Mouse (Mus musculus): Measurements from ENCODE around the gene Exosc5. TPM values are rescaled to one million over a fixed set of nuclear protein-coding genes. Genes with fewer than 3 reads are reported as not detected.
A peak's percentile ranks its signal among the peaks of the same experiment; 100 is the strongest.

Exosc5 gene
- total RNA-seq, 2 experiments from 2014 or later = 23.5 to 24.4 TPM

DNA sequence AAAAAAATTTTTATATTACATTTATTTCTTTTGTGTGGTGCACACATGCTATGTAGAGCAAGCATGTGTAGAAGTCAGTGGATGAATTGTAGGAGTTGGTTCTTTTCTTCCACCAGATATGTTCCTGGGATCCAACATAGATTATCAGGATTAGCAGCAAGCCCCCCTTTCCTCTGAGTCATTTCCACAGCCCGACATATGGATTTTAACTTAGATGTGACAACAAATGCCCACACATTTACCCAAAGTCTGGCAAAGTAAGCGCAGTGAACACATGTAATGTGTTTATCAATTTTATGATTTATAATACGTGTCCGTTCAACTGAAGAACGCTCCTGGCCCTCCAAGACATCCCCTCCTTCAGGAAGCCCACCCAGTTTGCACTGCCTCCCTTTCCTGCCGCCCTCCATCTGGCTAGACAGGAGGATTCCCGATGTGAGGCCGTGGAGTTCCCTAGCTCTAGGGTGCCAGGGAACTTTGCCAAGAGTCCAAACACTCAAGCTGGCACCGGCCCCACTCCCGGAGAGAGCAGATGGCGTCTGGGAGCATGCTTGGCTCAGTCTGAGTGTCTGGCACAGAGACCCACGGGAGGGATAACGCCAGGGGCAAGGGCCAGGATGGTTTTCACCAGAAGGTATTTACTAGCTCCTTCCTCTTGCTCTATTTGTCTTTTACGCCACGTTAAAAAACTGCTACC, 17.3 kb downstream of the Exosc5 start:
- peak; percentile 92 to 93 for DNase-seq (ENCODE audit: low spot score in 2 of 2)

DNA sequence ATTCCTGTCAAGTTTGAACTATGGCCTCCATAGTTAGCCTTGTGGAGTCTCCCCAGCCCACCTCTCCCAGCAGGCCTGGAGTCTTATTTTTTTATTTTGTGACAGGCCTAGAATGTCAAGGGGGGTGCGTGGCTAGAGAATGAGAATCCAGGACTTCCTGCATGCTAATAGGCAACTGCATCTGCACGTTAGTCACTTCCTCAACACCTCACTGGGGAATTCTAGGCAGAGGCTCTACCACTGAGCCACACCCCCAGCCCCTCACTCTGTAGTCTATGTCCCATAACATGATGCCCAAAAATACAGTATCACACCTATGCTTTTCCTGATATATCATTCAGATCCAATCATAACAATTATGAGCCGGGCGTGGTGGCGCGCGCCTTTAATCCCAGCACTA, 18.0 kb downstream of the Exosc5 start:
- DNase-seq (ENCODE audit: low spot score in 2 of 2) = no peak

DNA sequence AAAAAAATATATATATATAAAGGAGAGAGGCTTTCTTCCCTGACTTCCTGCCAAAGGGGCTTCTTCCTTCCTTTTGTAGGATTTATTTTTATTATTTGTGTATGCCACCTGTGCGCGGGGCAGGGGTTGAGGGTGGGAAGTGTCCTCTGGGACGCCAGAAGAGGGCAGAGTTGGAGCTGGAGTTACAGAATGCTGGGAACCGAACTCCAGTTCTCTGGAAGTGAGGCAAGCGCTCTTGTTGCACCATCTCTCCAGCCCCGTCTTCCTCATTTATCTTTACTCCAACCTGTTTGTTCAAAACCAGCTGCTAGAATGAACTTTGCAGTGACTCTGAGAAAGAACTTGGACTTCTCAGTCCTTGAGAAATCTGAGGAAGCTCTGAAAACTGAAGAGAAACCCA, 21.0 kb downstream of the Exosc5 start:
- no peak for DNase-seq (ENCODE audit: low spot score in 2 of 2)

DNA sequence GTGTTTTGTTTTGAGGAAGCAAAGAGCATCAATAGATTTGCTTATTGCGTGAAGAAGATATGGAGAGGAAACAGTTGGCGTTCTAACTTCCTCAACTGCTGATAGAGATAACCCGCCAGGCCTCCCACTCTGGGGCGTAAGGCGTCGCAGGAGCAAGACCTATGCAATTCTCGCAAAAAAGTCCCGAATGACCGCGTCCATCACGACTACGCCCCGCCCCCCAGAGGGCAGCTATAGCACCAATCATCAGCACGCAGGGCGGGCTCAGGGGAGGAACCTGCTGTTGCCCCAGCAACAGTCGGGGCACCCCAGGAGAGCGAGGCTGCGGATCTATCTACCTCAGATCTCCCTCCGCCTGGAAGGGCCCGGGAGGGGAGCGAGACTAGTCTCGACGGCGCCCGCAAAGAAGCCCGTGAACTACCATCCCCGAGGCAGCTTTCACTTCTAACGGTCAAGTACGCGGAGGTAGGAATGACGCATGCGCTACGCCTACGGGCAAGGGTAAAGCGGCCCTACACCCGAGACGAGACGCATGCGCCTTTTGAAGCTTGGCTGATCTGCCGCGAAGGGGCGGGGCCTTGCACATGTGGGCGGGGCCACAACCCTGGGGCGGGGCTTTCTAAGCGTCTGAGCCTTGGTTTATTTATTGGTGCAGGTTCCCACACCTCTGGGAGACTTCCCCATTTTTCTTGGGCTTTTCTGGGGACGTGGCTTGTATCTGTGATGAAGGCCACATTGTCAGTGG, 21.7 kb downstream of the Exosc5 start, which contains the start of gene B9d2:
Gene B9d2 (plus strand): TSS at position 267 of the 745 bp plus-strand sequence.
- DNase-seq (ENCODE audit: low spot score in 2 of 2) = peak; percentile 91 to 93

DNA sequence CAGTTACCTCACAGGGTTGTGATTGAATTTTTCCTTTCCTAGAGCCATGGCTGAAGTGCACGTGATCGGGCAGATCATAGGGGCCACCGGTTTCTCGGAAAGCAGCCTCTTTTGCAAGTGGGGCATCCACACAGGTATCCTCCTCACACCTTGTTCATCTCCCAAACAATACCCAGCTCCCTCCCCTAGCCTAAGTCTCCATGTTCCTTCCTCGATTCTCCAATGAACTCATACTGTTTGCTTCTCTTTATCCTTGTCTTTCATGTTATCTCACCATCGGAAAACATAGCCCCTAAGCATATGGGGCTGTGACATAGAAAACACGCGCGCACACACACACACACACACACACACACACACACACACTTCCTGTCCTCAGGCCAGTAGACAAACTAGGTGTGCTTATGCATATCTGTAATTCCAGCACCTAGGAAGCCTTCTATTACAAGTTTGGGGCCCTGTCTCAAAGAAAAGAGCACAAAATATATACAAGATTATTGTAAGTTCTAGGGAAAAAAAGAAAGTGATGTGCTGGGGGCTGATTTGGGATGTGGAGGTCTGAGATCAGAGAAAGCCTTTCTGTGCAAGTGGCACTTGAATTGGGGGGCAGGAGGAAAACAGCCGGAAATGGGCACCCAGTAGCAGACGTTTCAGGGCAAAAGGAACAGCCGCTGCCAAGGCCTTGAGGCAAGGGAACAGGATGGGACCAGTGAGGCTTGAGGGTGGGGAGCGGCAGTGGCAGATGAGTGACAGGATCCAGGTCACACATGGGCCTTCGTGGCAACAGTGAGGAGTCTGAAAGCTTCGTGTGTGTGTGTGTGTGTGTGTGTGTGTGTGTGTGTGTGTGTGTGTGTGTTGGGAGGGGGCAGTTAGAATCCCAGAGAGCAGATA, 22.6 kb downstream of the Exosc5 start:
- DNase-seq (ENCODE audit: low spot score in 2 of 2) = no peak

DNA sequence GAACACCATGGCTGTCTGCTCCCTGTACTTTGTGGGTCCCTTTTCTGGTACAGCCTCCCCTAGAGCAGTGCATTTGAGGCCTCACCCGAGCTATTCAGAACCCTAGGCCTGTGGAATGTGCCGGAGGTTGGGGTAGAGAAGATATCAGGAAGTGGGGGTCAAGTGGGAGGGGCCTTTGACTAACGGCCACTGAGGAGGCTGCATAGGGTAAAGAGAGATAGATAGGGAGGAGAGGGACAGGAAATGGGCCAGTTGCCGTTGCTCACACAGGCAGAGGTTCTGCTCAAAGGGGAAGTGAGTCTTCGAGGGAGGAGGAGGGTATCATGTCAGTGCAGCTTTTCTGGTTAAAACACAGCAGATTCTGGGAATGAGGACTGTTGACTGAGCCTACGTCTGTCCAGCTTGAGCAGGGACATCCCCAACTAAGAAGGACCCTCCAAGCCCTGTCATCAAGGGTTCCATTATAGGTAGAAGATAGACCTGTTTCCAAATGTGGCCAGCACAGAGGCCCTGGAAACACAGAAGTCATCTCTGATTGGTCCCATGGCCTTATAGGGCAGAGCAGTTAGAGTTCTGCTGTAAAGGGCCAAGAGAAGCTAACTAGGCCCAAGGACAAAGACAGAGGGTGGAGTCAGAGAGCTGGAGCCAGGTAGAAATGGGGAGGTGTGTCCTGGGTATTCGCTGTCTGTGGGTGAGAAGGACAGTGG, 24.7 kb downstream of the Exosc5 start:
- DNase-seq (ENCODE audit: low spot score in 2 of 2) = no peak

DNA sequence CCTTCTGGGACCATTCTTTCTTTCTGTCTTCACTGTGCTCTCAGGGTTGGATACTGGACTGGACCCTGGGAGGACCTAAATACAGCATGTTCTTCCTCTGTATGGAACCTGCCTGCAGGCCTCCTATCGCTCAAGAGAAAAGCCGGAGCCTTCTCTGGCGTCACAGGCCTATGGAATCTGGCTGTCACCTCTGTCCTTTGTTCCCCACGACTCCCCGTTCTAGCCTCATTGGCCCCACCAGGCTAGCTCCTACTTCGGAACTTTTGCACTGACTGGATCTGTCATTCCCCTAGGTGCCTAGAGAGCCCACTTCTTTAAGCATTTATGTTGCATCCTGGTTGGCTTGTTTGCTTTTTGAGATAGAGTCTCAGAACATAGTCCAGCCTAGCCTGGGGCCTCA, 25.7 kb downstream of the Exosc5 start:
- no peak for DNase-seq (ENCODE audit: low spot score in 2 of 2)

DNA sequence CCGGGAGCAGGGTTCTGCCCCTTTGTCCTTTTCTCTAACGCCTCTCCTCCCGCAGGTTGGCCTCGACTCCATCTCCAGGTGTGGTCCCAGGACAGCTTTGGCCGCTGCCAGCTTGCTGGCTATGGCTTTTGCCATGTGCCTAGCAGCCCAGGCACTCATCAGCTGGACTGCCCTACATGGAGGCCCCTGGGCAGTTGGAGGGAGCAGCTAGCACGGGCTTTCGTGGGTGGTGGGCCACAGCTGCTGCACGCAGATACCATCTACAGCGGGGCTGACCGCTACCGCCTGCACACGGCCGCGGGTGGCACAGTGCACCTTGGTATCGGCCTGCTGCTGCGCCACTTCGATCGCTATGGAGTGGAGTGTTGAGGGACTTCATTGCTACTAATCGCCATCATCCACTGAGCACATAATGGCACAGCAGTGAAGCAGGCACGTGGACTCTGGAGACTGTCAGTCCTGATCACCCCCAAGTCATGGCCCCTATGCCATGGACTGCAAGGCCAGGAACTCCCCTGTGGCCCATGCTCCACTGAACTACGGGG, 27.0 kb downstream of the Exosc5 start:
- DNase-seq (ENCODE audit: low spot score in 2 of 2) = no peak

DNA sequence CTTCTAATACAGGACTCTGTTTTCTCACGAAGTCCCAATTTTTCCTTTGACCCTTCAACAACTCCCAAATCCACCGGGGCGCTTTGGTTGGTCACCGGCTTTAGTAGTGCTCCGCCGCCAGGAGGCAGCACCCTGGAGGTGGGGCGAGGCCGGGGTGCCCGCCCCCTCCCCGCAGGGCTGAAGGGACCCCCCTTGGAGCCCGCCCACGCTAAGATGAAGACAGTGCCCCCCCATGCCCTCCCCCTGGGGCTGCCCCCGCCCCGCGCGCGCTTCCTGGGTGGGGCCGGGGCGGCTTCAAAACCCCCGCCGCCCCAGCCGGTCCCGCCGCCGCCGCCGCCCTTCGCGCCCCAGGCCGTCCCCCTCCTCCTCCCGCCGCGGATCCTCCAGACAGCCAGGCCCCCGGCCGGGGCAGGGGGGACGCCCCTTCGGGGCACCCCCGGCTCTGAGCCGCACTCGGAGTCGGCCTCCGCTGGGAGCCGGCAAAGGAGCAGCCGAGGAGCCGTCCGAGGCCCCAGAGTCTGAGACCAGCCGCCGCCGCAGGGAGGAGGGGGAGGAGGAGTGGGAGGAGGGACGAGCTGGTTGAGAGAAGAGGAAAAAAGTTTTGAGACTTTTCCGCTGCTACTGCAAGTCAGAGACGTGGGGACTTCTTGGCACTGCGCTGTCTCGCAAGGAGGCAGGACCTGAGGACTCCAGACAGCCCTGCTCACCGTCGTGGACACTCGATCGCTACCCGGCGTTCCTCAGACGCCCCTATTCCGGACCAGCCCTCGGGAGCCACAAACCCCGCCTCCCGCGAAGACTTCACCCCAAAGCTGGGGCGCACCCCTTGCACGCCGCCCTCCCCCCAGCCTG, 27.9 kb downstream of the Exosc5 start, which contains the start of gene Tgfb1:
Gene Tgfb1 (plus strand): TSS at position 323 of the 852 bp plus-strand sequence.
- DNase-seq (ENCODE audit: low spot score in 2 of 2) = peak in 1 of 2 experiments; percentile 46

DNA sequence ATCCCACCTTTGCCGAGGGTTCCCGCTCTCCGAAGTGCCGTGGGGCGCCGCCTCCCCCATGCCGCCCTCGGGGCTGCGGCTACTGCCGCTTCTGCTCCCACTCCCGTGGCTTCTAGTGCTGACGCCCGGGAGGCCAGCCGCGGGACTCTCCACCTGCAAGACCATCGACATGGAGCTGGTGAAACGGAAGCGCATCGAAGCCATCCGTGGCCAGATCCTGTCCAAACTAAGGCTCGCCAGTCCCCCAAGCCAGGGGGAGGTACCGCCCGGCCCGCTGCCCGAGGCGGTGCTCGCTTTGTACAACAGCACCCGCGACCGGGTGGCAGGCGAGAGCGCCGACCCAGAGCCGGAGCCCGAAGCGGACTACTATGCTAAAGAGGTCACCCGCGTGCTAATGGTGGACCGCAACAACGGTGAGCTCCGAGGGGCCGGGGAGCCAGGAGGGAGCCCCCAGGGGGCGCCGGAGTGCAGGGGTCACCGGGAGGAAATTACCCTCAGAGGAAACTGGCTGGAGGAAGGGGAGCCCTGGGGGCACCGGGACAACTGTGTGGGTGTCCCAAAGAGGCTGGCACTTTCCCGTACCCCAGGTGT, 28.9 kb downstream of the Exosc5 start:
- DNase-seq (ENCODE audit: low spot score in 2 of 2) = no peak

DNA sequence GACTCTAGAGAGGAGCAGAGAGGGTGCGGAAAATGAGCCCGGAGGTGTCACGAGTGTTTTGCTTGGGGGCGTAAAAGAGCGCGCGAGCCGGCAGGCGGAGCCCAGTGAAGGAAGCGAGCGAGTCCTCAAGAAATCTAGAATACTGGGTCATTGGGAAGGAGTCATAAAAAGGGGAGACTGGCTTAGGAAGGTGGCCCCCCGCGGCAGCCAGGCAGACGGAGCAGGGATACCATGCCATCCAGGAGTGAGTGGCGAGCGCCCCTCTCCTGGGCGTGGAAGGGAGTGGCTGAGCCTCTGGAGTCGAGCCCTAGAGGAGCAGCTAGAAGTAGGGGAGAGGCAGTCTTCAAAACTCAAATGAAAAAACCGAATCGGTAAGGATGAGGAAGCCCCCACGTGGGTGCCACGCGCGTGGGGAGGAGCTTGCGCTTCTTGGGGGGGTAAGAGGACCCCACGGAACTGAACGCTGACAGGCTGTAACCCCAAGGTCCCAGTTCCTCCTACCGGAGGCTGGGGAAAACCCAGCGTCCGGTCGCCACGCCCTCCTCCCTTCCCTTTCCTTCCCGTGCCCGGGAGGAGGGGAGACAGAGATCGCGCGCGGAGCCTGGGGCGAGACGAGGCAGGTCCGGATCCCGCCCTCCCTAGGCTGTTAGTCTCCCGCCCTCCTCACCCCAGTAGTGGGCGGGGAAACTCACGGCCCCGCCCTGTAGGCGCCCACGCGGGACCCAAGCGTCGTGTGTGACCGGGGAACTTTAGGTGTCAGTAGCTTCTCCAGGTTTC, 30.0 kb downstream of the Exosc5 start:
- DNase-seq (ENCODE audit: low spot score in 2 of 2) = no peak

DNA sequence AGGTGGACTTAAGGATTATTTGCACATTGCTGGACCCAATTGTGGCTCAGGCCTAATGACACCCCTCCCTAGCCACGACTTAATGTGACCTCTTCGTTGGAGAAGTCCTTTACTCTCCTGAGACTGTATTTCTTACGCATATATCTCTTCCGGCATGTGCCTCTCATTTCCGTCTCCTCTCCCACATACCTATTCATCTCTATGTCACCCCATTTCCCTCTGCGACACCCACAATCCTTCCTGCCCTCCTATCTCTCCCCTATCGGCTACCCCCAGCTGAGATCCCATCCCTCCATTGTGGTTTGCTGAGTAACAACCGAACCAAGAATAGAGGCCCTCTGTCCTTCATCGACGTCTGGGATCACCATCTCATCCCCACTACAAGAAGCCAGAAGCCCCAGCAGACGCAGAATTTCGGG, 30.6 kb downstream of the Exosc5 start:
- DNase-seq (ENCODE audit: low spot score in 2 of 2) = no peak

DNA sequence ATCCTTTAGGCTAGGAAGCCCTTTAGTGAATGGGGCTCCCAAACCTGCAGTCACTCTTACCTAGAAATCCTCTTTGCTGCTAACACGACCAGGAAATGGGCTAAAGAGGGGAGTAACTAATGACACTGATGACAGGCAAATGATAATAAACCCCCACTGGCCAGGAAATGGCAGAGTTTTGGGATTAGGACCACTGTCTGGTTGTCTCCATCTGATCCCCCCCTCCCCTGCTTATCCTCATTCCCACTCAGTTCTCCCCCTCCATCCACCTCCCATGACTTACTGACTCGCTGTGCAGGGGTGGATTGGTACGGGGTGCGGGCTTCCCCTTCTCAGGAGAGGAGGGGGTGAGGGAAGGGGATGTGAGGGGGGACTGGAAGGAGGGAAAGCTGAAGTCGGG, 31.1 kb downstream of the Exosc5 start:
- DNase-seq (ENCODE audit: low spot score in 2 of 2) = no peak

DNA sequence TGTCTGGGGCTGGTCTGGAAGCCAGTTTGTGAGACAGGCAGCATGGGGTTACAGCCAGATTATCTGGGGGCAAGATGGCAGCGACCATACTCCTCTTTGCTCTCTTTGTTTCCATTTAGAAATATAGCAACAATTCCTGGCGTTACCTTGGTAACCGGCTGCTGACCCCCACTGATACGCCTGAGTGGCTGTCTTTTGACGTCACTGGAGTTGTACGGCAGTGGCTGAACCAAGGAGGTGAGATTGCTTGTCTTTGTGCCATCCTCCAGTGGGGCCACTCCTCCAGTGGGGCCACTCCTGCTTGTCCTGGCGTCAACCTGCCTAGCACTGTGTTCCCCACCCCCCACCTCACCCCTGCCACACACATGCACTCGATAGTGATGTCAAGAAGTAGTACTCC, 35.1 kb downstream of the Exosc5 start:
- DNase-seq (ENCODE audit: low spot score in 2 of 2) = no peak

DNA sequence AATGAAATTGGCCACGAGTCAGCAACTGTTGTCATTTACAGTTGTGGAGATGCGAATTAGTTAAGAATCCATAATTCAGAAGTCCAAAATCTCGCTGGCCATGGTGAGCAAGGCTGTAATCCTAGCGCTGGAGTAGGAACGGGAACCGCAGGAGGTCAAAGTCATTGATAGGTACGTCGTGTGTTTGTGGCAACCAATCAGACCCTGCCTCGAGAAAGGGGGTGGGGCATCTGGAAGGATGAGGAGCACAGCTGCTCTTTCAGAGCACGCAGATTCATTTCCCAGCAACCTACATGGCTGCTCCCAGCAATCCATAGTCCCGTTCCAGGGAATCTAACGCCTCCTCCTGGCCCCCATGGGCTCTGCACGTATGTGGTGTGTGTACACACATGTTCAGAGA, 40.9 kb downstream of the Exosc5 start:
- no peak for DNase-seq (ENCODE audit: low spot score in 2 of 2)

DNA sequence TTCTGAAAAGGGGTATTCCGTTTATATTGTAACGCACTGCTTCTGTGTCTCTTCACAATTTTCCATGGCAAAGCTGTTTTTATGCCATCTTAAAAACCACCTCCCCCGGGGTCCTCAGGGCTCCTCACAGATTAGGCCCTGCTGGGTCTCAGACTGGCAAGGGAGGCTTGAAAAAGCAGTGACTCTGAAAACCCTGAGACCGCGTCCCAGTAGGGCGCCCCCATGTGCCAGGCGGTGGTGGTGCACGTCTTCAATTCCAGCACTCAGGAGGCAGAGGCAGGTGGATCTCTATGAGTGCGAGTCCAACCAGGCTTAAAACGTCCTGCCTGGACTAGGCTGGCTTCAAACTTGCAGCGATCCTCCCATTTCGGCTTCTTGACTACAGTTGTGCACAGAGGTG, 41.8 kb downstream of the Exosc5 start:
- DNase-seq (ENCODE audit: low spot score in 2 of 2) = no peak

DNA sequence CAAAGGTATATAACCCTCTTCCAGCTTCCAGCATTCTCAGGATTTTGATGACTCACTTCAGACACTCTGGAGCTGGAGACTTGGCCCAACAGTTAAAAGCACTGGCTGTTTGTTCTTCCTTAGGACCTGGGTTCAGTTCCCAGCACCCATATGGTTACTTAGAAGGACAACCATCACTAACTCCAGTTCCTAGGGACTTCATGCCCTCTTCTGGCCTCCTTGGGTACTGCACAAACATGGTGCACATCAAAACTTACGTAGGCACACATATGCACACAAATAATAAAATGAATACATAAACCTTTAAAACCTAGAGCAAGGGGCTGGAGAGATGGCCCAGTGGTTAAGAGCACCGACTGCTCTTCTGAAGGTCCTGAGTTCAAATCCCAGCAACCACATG, 43.4 kb downstream of the Exosc5 start:
- no peak for DNase-seq (ENCODE audit: low spot score in 2 of 2)

DNA sequence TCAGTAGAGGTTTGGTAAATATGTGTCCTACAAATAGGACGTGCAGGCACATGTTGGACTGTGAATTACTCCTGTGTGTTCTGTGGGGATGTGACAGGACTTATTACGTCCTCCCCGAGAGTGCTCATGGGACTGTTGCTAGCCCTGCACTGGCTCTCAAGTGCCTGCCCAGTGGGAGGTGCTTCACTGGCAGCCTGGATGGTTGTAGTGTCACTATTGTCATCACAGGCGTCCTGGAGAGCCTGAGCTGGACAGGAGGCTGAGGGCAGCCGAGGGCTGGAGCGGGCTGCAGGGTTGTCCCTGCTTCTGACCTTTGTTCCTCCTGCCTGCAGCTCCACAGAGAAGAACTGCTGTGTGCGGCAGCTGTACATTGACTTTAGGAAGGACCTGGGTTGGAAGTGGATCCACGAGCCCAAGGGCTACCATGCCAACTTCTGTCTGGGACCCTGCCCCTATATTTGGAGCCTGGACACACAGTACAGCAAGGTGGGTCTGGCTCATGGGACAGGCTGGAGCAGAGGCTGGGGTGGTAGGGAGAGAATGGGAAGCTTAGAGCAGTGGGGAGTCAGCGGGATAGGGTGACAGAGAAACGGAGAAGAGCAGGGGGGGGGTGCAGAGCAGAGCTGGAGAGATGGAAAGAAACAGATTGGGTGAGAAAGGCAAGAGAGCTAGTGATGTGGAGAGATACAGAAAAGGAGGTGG, 45.0 kb downstream of the Exosc5 start:
- DNase-seq (ENCODE audit: low spot score in 2 of 2) = no peak

All from left cerebral cortex, adult 18-20 months (tissue).